Mouse (Mus musculus) erythroblast, embryonic 14.5 days (primary cell): ENCODE results near the gene Ormdl3. TPM values are rescaled to one million over a fixed set of nuclear protein-coding genes. Genes with fewer than 3 reads are reported as not detected.
A peak's percentile ranks its signal among the peaks of the same experiment; 100 is the strongest.
"Not testable (repeated sequence)": the region's sequence is repeated elsewhere in the genome, so short reads cannot be mapped to it uniquely, and the experiment has no call there.

ENCODE experiments used
- H3K27me3 ChIP-seq: 2 replicates; pipeline ENCODE4 v1.6.1; 2012; ENCODE audit warnings: inconsistent platforms; ENCODE audit not compliant: control insufficient read depth
- H3K36me3 ChIP-seq: 2 replicates; pipeline ENCODE4 v1.6.1; 2012; ENCODE audit warnings: mild to moderate bottlenecking, inconsistent platforms; ENCODE audit not compliant: control insufficient read depth
- H3K4me1 ChIP-seq: 2 replicates; pipeline ENCODE4 v1.6.1; 2012; ENCODE audit warnings: inconsistent platforms; ENCODE audit not compliant: control insufficient read depth
- H3K4me3 ChIP-seq: replicated peaks from 2 replicates; pipeline ENCODE3; 2012; ENCODE audit warnings: moderate library complexity, mild to moderate bottlenecking, inconsistent platforms
- H3K9me3 ChIP-seq: 2 replicates; pipeline ENCODE4 v1.6.1; 2012; ENCODE audit warnings: low read length, inconsistent platforms, mixed read lengths; ENCODE audit not compliant: control insufficient read depth
- GATA1 ChIP-seq: IDR thresholded peaks from 2 replicates; pipeline ENCODE4 v1.6.1; 2012; ENCODE audit warnings: low read length, inconsistent platforms, mixed read lengths
- TAL1 ChIP-seq: IDR thresholded peaks from 3 replicates; pipeline ENCODE4 v1.6.1; 2012; ENCODE audit warnings: low read length, inconsistent platforms, mixed read lengths
- polyA plus RNA-seq: library from polyadenylated mRNA; stranded (reverse); fragments of >175 nt; gene quantifications from 2 replicates; pipeline ENCODE4 v1.2.3, GENCODE M21; 2012

Ormdl3 gene
- 13.5 and 13.6 TPM in 2 replicates for polyA plus RNA-seq

GRCm38 (mm10) chr11:98586892-98587563, at the start of gene Ormdl3:
Gene Ormdl3 (minus strand): TSS chr11:98587368.
- Histone ChIP-seq H3K27me3 (peaks cover 1% of the 10 kb centered on the region; the same call in 1 of the 2 replicates), H3K4me3 (peak within 1 kb of the TSS; percentile 79), H3K36me3 (peaks cover 39% of the 10 kb centered on the region), H3K9me3 (no peaks in the 10 kb centered on the region), H3K4me1 (peaks cover 86% of the 10 kb centered on the region)
- no peak for TF ChIP-seq TAL1
- peak; percentile 12; the same call in 1 of the 2 replicates for TF ChIP-seq GATA1

GRCm38 (mm10) chr11:98635312-98635970, 48.3 kb upstream of the Ormdl3 start:
- H3K4me3 ChIP-seq, H3K4me1 ChIP-seq, H3K27me3 ChIP-seq, H3K9me3 ChIP-seq, H3K36me3 ChIP-seq: not testable (repeated sequence)

DNA sequence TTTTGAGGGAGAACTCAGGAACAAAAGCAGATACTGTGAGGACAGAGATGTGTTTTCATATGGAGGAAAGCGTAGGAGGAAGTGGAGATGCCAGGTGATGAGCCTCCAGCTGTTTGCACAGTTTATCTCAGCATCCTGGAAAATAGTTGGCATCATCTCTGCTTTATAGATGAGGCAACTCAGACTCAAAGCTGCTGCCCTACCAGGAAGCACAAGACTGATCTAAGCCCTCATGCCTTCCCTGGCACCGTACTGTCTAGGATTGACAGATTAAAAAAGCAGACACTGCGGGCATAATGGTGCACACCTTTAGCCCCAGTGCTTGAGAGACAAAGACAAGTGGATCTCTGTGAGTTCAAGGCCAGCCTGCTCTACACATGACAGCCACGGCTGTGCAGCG, 43.5 kb upstream of the Ormdl3 start:
- TF ChIP-seq GATA1 (no peak), TAL1 (no peak)
- H3K4me1 ChIP-seq = no peaks in the 10 kb centered on the region; the same call in 1 of the 2 replicates
- H3K36me3 ChIP-seq = no peaks in the 10 kb centered on the region
- H3K4me3 ChIP-seq = no peak overlapping the region
- no peaks in the 10 kb centered on the region for H3K9me3 ChIP-seq
- peaks cover 4% of the 10 kb centered on the region; the same call in 1 of the 2 replicates for H3K27me3 ChIP-seq

- TF ChIP-seq TAL1 = no peak
- no peak for TF ChIP-seq GATA1
- Histone ChIP-seq H3K36me3 (no peaks in the 10 kb centered on the region), H3K9me3 (peaks cover 7% of the 10 kb centered on the region), H3K4me3 (no peak overlapping the region), H3K4me1 (no peaks in the 10 kb centered on the region), H3K27me3 (peaks cover 4% of the 10 kb centered on the region; the same call in 1 of the 2 replicates)
Measured at GRCm38 (mm10) chr11:98628706-98629105, 41.5 kb upstream of the Ormdl3 start.

DNA sequence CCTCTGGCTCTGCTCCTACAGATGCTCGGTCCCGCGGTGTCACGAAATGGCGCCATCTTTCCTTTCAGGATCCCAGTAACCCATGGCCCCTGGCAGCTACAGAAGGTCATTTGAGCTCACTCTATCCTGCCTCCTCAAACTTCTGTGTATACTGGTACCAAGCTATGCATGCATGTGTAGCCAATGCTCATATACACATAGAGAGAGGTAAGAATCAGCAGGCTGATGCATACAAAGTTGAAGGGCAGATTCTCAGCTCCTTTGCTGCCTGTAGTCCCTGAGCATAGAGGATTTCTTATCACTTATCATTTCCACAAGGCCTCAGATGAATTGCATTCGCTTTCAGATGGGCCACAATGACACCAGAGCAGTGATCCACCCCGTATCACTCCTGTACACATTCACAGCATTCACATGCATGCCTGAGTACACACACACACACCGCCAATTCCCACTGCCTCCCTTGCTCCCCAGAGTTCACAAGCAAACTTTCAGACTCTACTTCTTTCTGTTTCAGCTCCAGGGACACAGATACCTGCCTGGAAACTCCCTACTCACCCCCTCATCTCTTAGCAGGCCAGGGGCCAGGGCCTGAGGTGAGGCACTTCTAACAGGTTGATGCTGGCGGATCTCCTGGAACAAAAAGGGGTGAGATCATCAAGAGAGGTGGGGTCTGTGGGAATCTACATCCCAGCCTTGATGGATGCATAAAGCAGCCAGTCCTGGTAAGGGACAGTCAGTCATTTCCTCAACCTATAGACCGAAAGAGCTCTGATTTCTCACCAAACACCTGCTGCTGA, 38.6 kb upstream of the Ormdl3 start, which contains the start of the genes Gm12355 and Gsdma3:
Gm12355 (minus strand) TSS at position 51 of the 800 bp plus-strand sequence.
Gsdma3 (plus strand) TSS at position 750 of the 800 bp plus-strand sequence.
- Histone ChIP-seq H3K36me3 (no peaks in the 10 kb centered on the region), H3K4me3 (no peak within 1 kb of the TSS), H3K4me1 (no peaks in the 10 kb centered on the region), H3K27me3 (peaks cover 2% of the 10 kb centered on the region; the same call in 1 of the 2 replicates), H3K9me3 (peaks cover 23% of the 10 kb centered on the region)
- TF ChIP-seq GATA1 = no peak
- no peak for TF ChIP-seq TAL1

DNA sequence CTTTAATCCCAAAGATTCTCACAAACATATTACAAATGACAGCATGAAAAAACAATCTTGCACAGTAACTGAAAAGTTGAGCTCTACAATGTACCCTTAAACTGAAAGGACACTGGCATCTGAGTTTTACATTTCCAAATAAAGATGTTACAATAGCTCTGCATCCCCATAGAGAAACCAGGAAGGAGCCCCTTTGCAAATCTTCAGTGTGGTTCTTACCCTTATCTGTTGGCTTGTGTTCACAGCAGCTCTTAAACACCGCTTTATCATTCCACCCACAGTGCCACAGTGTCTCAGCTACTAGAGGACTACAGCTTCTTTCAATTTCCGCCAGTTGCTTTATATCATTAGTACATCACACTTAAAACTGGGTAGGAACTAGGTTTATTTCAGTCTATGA, 37.2 kb upstream of the Ormdl3 start:
- H3K9me3 ChIP-seq = peaks cover 29% of the 10 kb centered on the region
- not testable (repeated sequence) for H3K27me3 ChIP-seq, H3K36me3 ChIP-seq, H3K4me1 ChIP-seq, H3K4me3 ChIP-seq

DNA sequence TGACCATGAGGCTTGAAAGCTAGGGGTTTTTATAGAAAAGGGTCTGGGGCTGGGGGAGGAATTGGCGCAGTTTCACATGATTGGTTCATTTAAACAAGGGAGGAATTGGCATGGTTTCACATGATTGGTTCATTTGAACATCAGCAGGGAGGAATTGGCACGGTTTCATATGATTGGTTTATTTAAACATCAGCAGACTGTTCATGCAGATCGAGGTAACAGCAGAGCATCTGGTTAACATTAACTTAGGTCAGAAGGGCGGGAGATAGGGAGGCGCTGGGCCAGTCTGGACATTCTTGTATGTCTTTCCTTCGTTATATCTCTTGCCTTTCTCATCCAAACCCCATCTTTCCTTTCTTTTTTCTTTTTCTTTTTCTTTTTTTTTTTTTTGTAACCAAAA, 36.8 kb upstream of the Ormdl3 start:
- not testable (repeated sequence) for H3K36me3 ChIP-seq, H3K4me3 ChIP-seq

DNA sequence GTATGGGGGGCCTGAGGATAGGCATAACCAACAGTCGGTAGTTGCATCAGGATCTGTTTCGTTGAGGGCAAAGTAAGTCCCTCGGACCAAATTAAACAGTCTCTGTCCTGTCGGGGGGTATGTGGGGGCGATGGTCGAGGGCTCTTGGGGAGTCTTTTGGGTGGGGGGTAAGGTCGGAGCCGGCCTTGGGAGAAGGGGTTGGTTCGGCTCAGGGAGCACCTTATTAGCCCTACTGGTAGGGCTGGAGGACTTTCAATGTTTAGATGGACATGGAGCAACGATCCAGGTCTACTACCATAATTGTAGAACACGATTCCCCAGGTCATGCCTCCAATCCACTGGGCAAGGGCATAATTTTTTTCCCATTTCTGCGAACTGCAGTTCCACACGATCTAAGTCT, 33.6 kb upstream of the Ormdl3 start:
- TF ChIP-seq TAL1 (no peak), GATA1 (no peak)
- H3K9me3 ChIP-seq = peaks cover 29% of the 10 kb centered on the region
- no peaks in the 10 kb centered on the region for H3K36me3 ChIP-seq
- H3K27me3 ChIP-seq = peaks cover 2% of the 10 kb centered on the region; the same call in 1 of the 2 replicates
- H3K4me3 ChIP-seq = no peak overlapping the region
- no peaks in the 10 kb centered on the region for H3K4me1 ChIP-seq

More for the DNA sequence above, 36.8 kb upstream of the Ormdl3 start:
- H3K27me3 ChIP-seq, H3K4me1 ChIP-seq: not testable (repeated sequence)
- H3K9me3 ChIP-seq = peaks cover 29% of the 10 kb centered on the region

DNA sequence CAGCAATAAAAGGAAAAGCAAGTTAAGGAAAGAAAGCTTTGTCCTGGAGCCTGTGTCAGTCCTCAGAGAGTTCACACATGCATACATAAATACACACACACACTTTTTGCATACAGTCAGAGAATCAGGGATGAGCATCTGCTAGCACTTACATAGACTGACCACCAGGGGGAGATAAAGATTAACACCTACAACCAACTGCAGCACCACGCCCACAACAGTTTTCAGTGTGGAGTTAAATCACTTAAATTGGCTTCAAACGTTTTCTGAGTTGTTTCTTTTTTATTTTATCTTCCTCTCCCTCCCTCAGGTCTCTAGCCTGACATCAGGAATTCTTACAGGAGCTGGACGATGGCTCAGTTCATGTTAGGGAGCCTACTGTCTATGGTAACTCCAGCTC, 19.6 kb upstream of the Ormdl3 start:
- no peaks in the 10 kb centered on the region for H3K9me3 ChIP-seq
- no peak for TF ChIP-seq TAL1
- TF ChIP-seq GATA1 = no peak
- no peaks in the 10 kb centered on the region for H3K36me3 ChIP-seq
- peaks cover 44% of the 10 kb centered on the region for H3K27me3 ChIP-seq
- peaks cover 6% of the 10 kb centered on the region for H3K4me1 ChIP-seq
- H3K4me3 ChIP-seq = no peak overlapping the region

- peaks cover 60% of the 10 kb centered on the region for H3K27me3 ChIP-seq
- H3K9me3 ChIP-seq, H3K36me3 ChIP-seq, H3K4me3 ChIP-seq, H3K4me1 ChIP-seq: not testable (repeated sequence)
Measured at GRCm38 (mm10) chr11:98604911-98605310, 17.7 kb upstream of the Ormdl3 start.
